ENCODE assay signal across 17 mouse cellular contexts in genomic region chr2:146984831-146985230, GRCm38 (mm10).
"Had no signal": no experiment of that assay in that cellular context is flagged by ENCODE, and none has a peak within 500 bp of the region (broad histone marks: within the 10 kb centered on the region; RNA-seq: fewer than 3 reads in every experiment).

No protein-coding gene starts in this region.

- ATAC-seq: liver, postnatal 0 days; lung, postnatal 0 days; midbrain, embryonic 15.5 days had no signal

- DNase-seq: kidney, postnatal 14 days; kidney, postnatal 4 days; left cerebral cortex, postnatal 4 days; liver, postnatal 0 days; lung, embryonic 14.5 days; thymus, adult 18-20 months; thymus, postnatal 36 days had no signal

- H3K9ac ChIP-seq: limb, embryonic 12.5 days; limb, embryonic 15.5 days; liver, embryonic 14.5 days; liver, postnatal 0 days; lung, embryonic 14.5 days; midbrain, embryonic 12.5 days; midbrain, embryonic 15.5 days; neural tube, embryonic 12.5 days; neural tube, embryonic 15.5 days had no signal

- H3K9me3 ChIP-seq: limb, embryonic 12.5 days; limb, embryonic 15.5 days; midbrain, embryonic 12.5 days; midbrain, embryonic 15.5 days; neural tube, embryonic 12.5 days; neural tube, embryonic 15.5 days had no signal

- H3K36me3 ChIP-seq: limb, embryonic 12.5 days; limb, embryonic 15.5 days; midbrain, embryonic 12.5 days; midbrain, embryonic 15.5 days; neural tube, embryonic 12.5 days; neural tube, embryonic 15.5 days had no signal

- H3K4me2 ChIP-seq: limb, embryonic 12.5 days; limb, embryonic 15.5 days; liver, embryonic 11.5 days; lung, embryonic 14.5 days; midbrain, embryonic 12.5 days; midbrain, embryonic 15.5 days; neural tube, embryonic 12.5 days; neural tube, embryonic 15.5 days had no signal

- H3K27ac ChIP-seq: limb, embryonic 12.5 days; limb, embryonic 15.5 days; liver, embryonic 14.5 days; macrophage; midbrain, embryonic 12.5 days; midbrain, embryonic 15.5 days; neural tube, embryonic 12.5 days; neural tube, embryonic 15.5 days had no signal

- H3K4me3 ChIP-seq: limb, embryonic 12.5 days; limb, embryonic 15.5 days; midbrain, embryonic 12.5 days; midbrain, embryonic 15.5 days; neural tube, embryonic 12.5 days; neural tube, embryonic 15.5 days had no signal

- H3K4me1 ChIP-seq: limb, embryonic 12.5 days; limb, embryonic 15.5 days; midbrain, embryonic 15.5 days; neural tube, embryonic 12.5 days; neural tube, embryonic 15.5 days had no signal

- H3K27me3 ChIP-seq: limb, embryonic 12.5 days; limb, embryonic 15.5 days; midbrain, embryonic 12.5 days; midbrain, embryonic 15.5 days; neural tube, embryonic 12.5 days; neural tube, embryonic 15.5 days had no signal
